Mouse (Mus musculus): ENCODE results near the gene Cnbd2. TPM values are rescaled to one million over a fixed set of nuclear protein-coding genes. Genes with fewer than 3 reads are reported as not detected.
A peak's percentile ranks its signal among the peaks of the same experiment; 100 is the strongest.

The Cnbd2 gene
- polyA plus RNA-seq, 1 experiment from 2014 or later = 6.4 TPM

DNA sequence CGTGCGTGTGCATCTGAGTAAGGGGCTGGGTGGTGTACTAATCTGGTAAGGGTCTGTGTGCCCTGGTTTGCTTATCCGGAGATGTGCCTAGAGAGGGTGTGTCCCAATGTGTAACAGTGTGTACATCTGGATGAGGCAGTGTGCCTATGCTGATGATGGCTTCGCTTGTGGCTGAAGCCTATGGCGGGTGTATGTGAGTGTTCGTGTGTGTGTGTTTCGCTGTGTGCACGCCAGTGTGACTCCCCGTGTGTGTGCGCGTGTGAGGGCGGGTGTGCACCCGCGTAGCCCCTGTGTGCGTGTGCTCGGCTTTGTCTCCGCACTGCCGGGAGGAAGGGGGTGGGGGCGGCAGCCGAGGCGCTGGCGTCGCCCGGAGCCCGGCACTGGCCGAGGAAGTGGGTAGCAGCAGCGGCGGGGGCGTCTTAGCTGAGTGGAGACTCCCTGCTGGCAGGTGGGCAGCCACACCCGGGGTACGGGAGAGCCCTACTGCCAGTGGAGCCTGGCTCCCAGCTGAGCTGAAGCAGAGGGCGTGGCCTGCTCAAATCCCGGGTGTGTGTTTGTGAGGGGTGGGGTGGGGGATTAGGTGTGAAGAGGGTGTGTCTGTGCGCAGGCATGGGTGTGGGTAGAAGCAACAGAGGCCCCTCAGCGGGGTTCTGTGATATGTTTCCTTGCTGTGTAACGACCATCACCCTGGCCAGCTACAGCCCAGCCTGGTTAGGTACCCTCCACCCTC lies 109.4 kb downstream of the Cnbd2 start:
- Histone ChIP-seq H3K27ac (peak overlapping the region; percentile 81), H3K4me3 (peak overlapping the region; percentile 55), H3K9ac (peak overlapping the region; percentile 80), H3K4me2 (replicated peaks) (peak overlapping the region; percentile 90), H3K4me1 (peaks cover 19% of the 10 kb centered on the region), H3K36me3 (no peaks in the 10 kb centered on the region), H3K27me3 (peaks cover 45% of the 10 kb centered on the region), H3K9me3 (replicated peaks) (no peaks in the 10 kb centered on the region)
- peak; percentile 84 for ATAC-seq (ENCODE audit: low FRiP score)
- 2% methylated on average over 35 of the region's 36 CpGs for WGBS

DNA sequence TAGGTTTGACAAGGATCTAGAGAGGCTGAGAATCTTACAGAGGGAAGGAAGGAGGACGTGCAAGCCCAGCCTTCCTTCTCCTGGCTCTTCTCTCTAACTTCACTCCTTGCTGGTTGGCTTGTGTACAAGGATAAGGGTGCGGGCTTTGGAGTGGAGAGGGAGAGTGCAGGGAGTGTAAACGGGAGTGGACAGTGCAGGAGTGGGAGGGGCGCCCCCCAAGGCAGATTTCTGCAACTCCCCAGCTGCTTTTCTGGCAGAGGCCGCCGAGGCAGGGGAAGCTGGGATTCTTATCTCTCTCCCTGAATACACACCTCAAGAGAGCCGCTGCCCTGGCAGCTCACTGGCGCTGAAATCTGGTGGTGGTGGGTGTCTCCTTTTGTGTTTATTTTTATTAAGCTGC lies 110.5 kb downstream of the Cnbd2 start:
- Histone ChIP-seq H3K4me2 (replicated peaks) (peak overlapping the region; percentile 90), H3K27ac (no peak overlapping the region), H3K9me3 (replicated peaks) (no peaks in the 10 kb centered on the region), H3K9ac (peak overlapping the region; percentile 52), H3K4me3 (peak overlapping the region; percentile 55), H3K36me3 (no peaks in the 10 kb centered on the region), H3K27me3 (peaks cover 45% of the 10 kb centered on the region), H3K4me1 (peaks cover 19% of the 10 kb centered on the region)
- WGBS = 19% methylated on average over 7 of the region's 8 CpGs
- no peak for ATAC-seq (ENCODE audit: low FRiP score)

DNA sequence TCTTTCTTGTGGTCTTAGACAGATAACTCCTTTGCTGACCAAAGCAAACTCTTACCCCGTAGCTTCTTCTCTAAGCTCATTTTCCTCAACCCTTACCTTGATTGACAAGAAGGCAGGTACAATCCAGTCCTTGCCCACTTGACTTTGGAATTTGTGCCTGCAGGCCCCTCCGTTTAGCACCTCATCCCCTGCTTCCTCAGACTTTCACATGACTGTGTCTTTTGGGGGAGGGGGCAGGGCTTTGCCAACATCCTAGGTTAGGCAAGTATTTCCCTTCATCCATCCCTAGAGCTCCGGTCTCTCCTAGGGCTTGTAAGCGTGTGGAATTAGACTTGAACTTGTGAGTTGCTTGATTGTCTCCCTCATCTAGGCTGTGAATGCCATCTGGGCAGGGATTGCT lies 111.6 kb downstream of the Cnbd2 start:
- no peak overlapping the region for H3K4me2 ChIP-seq (replicated peaks)
- ATAC-seq (ENCODE audit: low FRiP score) = no peak
- H3K36me3 ChIP-seq = no peaks in the 10 kb centered on the region
- no peak overlapping the region for H3K9ac ChIP-seq
- no peak overlapping the region for H3K4me3 ChIP-seq
- H3K27ac ChIP-seq = no peak overlapping the region
- no peaks in the 10 kb centered on the region for H3K9me3 ChIP-seq (replicated peaks)
- H3K4me1 ChIP-seq = peaks cover 19% of the 10 kb centered on the region
- 82% methylated on average over 4 of the region's 4 CpGs for WGBS
- H3K27me3 ChIP-seq = peaks cover 41% of the 10 kb centered on the region

Small RNA genes within 50 kb of the gene (microRNA-seq; reads per million reads assigned to microRNA genes)
- not detected for gene Gm22758
- gene Gm22759 = not detected

Other genes with a start within 250 kb of the Cnbd2 start
- 7.5 and 7.9 TPM in 2 replicates for gene Spag4, start 247.1 kb upstream of the Cnbd2 start, polyA plus RNA-seq (2016; fragmentation: Nextera tagmentation; extraction: Ambion mirVana)
- gene Cpne1, start 200.3 kb upstream of the Cnbd2 start, polyA plus RNA-seq (2016; fragmentation: Nextera tagmentation; extraction: Ambion mirVana) = 48.4 and 52.2 TPM in 2 replicates
- gene Rbm12, start 200.3 kb upstream of the Cnbd2 start, polyA plus RNA-seq (2016; fragmentation: Nextera tagmentation; extraction: Ambion mirVana) = 38.9 and 39.9 TPM in 2 replicates
- 20.9 and 34.5 TPM in 2 replicates for gene Gm28036, start 185.2 kb upstream of the Cnbd2 start, polyA plus RNA-seq (2016; fragmentation: Nextera tagmentation; extraction: Ambion mirVana)
- 363 and 435 TPM in 2 replicates for gene Romo1, start 168.3 kb upstream of the Cnbd2 start, polyA plus RNA-seq (2016; fragmentation: Nextera tagmentation; extraction: Ambion mirVana)
- 29.2 and 29.7 TPM in 2 replicates for gene Nfs1, start 168.1 kb upstream of the Cnbd2 start, polyA plus RNA-seq (2016; fragmentation: Nextera tagmentation; extraction: Ambion mirVana)
- gene Rbm39, start 132.1 kb upstream of the Cnbd2 start, polyA plus RNA-seq (2016; fragmentation: Nextera tagmentation; extraction: Ambion mirVana) = 659 and 670 TPM in 2 replicates
- gene Phf20, start 115.8 kb upstream of the Cnbd2 start, polyA plus RNA-seq (2016; fragmentation: Nextera tagmentation; extraction: Ambion mirVana) = 95.7 and 97.2 TPM in 2 replicates
- 121 and 126 TPM in 2 replicates for gene Scand1, start 405 bp downstream of the Cnbd2 start, polyA plus RNA-seq (2016; fragmentation: Nextera tagmentation; extraction: Ambion mirVana)
- gene Epb41l1, start 108.6 kb downstream of the Cnbd2 start, polyA plus RNA-seq (2016; fragmentation: Nextera tagmentation; extraction: Ambion mirVana) = 6.1 and 7.1 TPM in 2 replicates
- gene Aar2, start 235.3 kb downstream of the Cnbd2 start, polyA plus RNA-seq (2016; fragmentation: Nextera tagmentation; extraction: Ambion mirVana) = 43.6 and 48.9 TPM in 2 replicates

All from hindbrain, embryonic 12.5 days (tissue).